Mouse (Mus musculus) midbrain, embryonic 12.5 days (tissue): ENCODE data around the gene Mex3d. TPM values are rescaled to one million over a fixed set of nuclear protein-coding genes. Genes with fewer than 3 reads are reported as not detected.

ENCODE experiments used
- ATAC-seq: fragments of 200-750 bp; cut with Nextera tagmentation; 2 replicates; pipeline ENCODE4 v1.8.0; 2017; ENCODE audit warnings: low read depth, moderate TSS enrichment, moderate library complexity; ENCODE audit not compliant: low FRiP score
- H3K27ac ChIP-seq: fragments of 300-500 bp; sonication (generic); replicated peaks from 2 replicates; pipeline ENCODE4 v1.5.1; 2016; ENCODE audit warnings: mild to moderate bottlenecking
- H3K27me3 ChIP-seq: fragments of 300-500 bp; sonication (generic); 2 replicates; pipeline ENCODE4 v1.6.1; 2016; ENCODE audit warnings: mild to moderate bottlenecking
- H3K36me3 ChIP-seq: fragments of 300-500 bp; sonication (generic); 2 replicates; pipeline ENCODE4 v1.6.1; 2016
- H3K4me1 ChIP-seq: fragments of 300-500 bp; sonication (generic); 2 replicates; pipeline ENCODE4 v1.6.1; 2016
- H3K4me2 ChIP-seq: fragments of 300-500 bp; sonication (generic); replicated peaks from 2 replicates; pipeline ENCODE4 v1.6.1; 2016; ENCODE audit warnings: mild to moderate bottlenecking, moderate library complexity
- H3K4me3 ChIP-seq: fragments of 300-500 bp; sonication (generic); 2 replicates; pipeline ENCODE4 v1.5.1; 2016; ENCODE audit warnings: mild to moderate bottlenecking
- H3K9ac ChIP-seq: fragments of 300-500 bp; sonication (generic); replicated peaks from 2 replicates; pipeline ENCODE4 v1.6.1; 2016; ENCODE audit warnings: mild to moderate bottlenecking, moderate library complexity
- H3K9me3 ChIP-seq: fragments of 300-500 bp; sonication (generic); 2 replicates; pipeline ENCODE4 v1.6.1; 2016; ENCODE audit warnings: mild to moderate bottlenecking
- WGBS: fragments of 180-500 bp; shearing (Covaris S2); methylation state at CpG from one replicate; pipeline ENCODE4 v1.1.7; 2016; 5-methylcytosine and 5-hydroxymethylcytosine counted together
- polyA plus RNA-seq: library from polyadenylated mRNA; unstranded; fragments of >200 nt; fragmentation: Nextera tagmentation; extraction: Ambion mirVana; gene quantifications from 2 replicates; pipeline ENCODE4 v1.2.1, GENCODE M21; 2016

Gene Mex3d
- polyA plus RNA-seq, 1 experiment from 2014 or later = 18.4 TPM

GRCm38 (mm10) chr10:80383431-80383830 is 4.0 kb downstream of the Mex3d start:
- Histone ChIP-seq H3K9me3 (no peaks in the 10 kb centered on the region), H3K4me1 (peaks cover 47% of the 10 kb centered on the region), H3K4me3 (peak overlapping the region; percentile 99), H3K27ac (no peak overlapping the region), H3K9ac (peak overlapping the region; percentile 100), H3K36me3 (peaks cover 55% of the 10 kb centered on the region), H3K4me2 (peak overlapping the region; percentile 91), H3K27me3 (no peaks in the 10 kb centered on the region)
- no peak for ATAC-seq
- WGBS = 64% methylated on average over 4 of the region's 4 CpGs

- H3K36me3 ChIP-seq = peaks cover 55% of the 10 kb centered on the region
These were observed 4.7 kb downstream of the Mex3d start for GRCm38 (mm10) chr10:80382641-80383365.

GRCm38 (mm10) chr10:80377716-80378115 is 9.7 kb downstream of the Mex3d start:
- no peak overlapping the region for H3K27ac ChIP-seq
- peaks cover 31% of the 10 kb centered on the region for H3K36me3 ChIP-seq
- H3K9me3 ChIP-seq = no peaks in the 10 kb centered on the region
- ATAC-seq = no peak
- H3K27me3 ChIP-seq = peaks cover 2% of the 10 kb centered on the region; the same call in 1 of the 2 replicates
- H3K4me3 ChIP-seq = no peak overlapping the region
- no peak overlapping the region for H3K9ac ChIP-seq
- no peak overlapping the region for H3K4me2 ChIP-seq
- peaks cover 11% of the 10 kb centered on the region; the same call in 1 of the 2 replicates for H3K4me1 ChIP-seq
- 53% methylated on average over 10 of the region's 10 CpGs for WGBS

More at GRCm38 (mm10) chr10:80382641-80383365, 4.7 kb downstream of the Mex3d start:
- peak overlapping the region; percentile 99; the same call in 1 of the 2 replicates for H3K4me3 ChIP-seq
- H3K9me3 ChIP-seq = no peaks in the 10 kb centered on the region
- no peaks in the 10 kb centered on the region for H3K27me3 ChIP-seq
- no peak overlapping the region for H3K9ac ChIP-seq
- H3K4me2 ChIP-seq = peak overlapping the region; percentile 91
- ATAC-seq = no peak
- WGBS = 89% methylated on average over 7 of the region's 7 CpGs
- H3K4me1 ChIP-seq = peaks cover 40% of the 10 kb centered on the region
- H3K27ac ChIP-seq = no peak overlapping the region

GRCm38 (mm10) chr10:80376160-80376559 is 11.3 kb downstream of the Mex3d start:
- Histone ChIP-seq H3K9me3 (no peaks in the 10 kb centered on the region), H3K27me3 (peaks cover 10% of the 10 kb centered on the region), H3K9ac (no peak overlapping the region), H3K4me3 (no peak overlapping the region), H3K27ac (no peak overlapping the region), H3K36me3 (peaks cover 15% of the 10 kb centered on the region), H3K4me1 (peaks cover 15% of the 10 kb centered on the region), H3K4me2 (no peak overlapping the region)
- 3% methylated on average over 7 of the region's 7 CpGs for WGBS
- ATAC-seq = no peak

- H3K36me3 ChIP-seq = no peaks in the 10 kb centered on the region
- no peak overlapping the region for H3K27ac ChIP-seq
- H3K27me3 ChIP-seq = peaks cover 10% of the 10 kb centered on the region
- H3K4me3 ChIP-seq = no peak overlapping the region
- no peak for ATAC-seq
- peaks cover 9% of the 10 kb centered on the region; the same call in 1 of the 2 replicates for H3K4me1 ChIP-seq
- H3K9ac ChIP-seq = no peak overlapping the region
- 18% methylated on average over 6 of the region's 6 CpGs for WGBS
- no peaks in the 10 kb centered on the region for H3K9me3 ChIP-seq
- no peak overlapping the region for H3K4me2 ChIP-seq
These were observed 13.4 kb downstream of the Mex3d start for GRCm38 (mm10) chr10:80374063-80374462.

GRCm38 (mm10) chr10:80372706-80373105 is 14.8 kb downstream of the Mex3d start:
- H3K27ac ChIP-seq = no peak overlapping the region
- H3K4me1 ChIP-seq = peaks cover 9% of the 10 kb centered on the region; the same call in 1 of the 2 replicates
- H3K4me3 ChIP-seq = no peak overlapping the region
- H3K4me2 ChIP-seq = no peak overlapping the region
- H3K9ac ChIP-seq = no peak overlapping the region
- peaks cover 5% of the 10 kb centered on the region for H3K9me3 ChIP-seq
- ATAC-seq = no peak
- WGBS = 84% methylated on average over 6 of the region's 6 CpGs
- peaks cover 10% of the 10 kb centered on the region for H3K27me3 ChIP-seq
- no peaks in the 10 kb centered on the region for H3K36me3 ChIP-seq

- peaks cover 15% of the 10 kb centered on the region for H3K27me3 ChIP-seq
- no peak for ATAC-seq
- 0 out of 2 replicates have a peak overlapping the region, but pooled peaks have one; percentile 12 for H3K9ac ChIP-seq
- peaks cover 9% of the 10 kb centered on the region; the same call in 1 of the 2 replicates for H3K4me1 ChIP-seq
- peaks cover 5% of the 10 kb centered on the region for H3K9me3 ChIP-seq
- H3K27ac ChIP-seq = peak overlapping the region; percentile 39; the same call in 1 of the 2 replicates
- no peaks in the 10 kb centered on the region for H3K36me3 ChIP-seq
- 52% methylated on average over 9 of the region's 9 CpGs for WGBS
- H3K4me2 ChIP-seq = peak overlapping the region; percentile 35
- 0 out of 2 replicates have a peak overlapping the region, but pooled peaks have one; percentile 13 for H3K4me3 ChIP-seq
These were observed 15.5 kb downstream of the Mex3d start for GRCm38 (mm10) chr10:80371983-80372382.

GRCm38 (mm10) chr10:80371411-80371966 is 16.0 kb downstream of the Mex3d start:
- no peaks in the 10 kb centered on the region for H3K36me3 ChIP-seq
- 7% methylated on average over 12 of the region's 12 CpGs for WGBS
- H3K27ac ChIP-seq = peak overlapping the region; percentile 39; the same call in 1 of the 2 replicates
- peaks cover 5% of the 10 kb centered on the region for H3K9me3 ChIP-seq
- peaks cover 16% of the 10 kb centered on the region for H3K27me3 ChIP-seq
- peaks cover 9% of the 10 kb centered on the region; the same call in 1 of the 2 replicates for H3K4me1 ChIP-seq
- peak; percentile 81 for ATAC-seq
- H3K9ac ChIP-seq = 0 out of 2 replicates have a peak overlapping the region, but pooled peaks have one; percentile 12
- peak overlapping the region; percentile 35 for H3K4me2 ChIP-seq
- 0 out of 2 replicates have a peak overlapping the region, but pooled peaks have one; percentile 13 for H3K4me3 ChIP-seq

- H3K27me3 ChIP-seq = peaks cover 23% of the 10 kb centered on the region
- no peak overlapping the region for H3K9ac ChIP-seq
- WGBS = 83% methylated on average over 21 of the region's 21 CpGs
- H3K4me1 ChIP-seq = peaks cover 9% of the 10 kb centered on the region; the same call in 1 of the 2 replicates
- no peak overlapping the region for H3K4me3 ChIP-seq
- H3K4me2 ChIP-seq = no peak overlapping the region
- peaks cover 5% of the 10 kb centered on the region for H3K9me3 ChIP-seq
- no peak overlapping the region for H3K27ac ChIP-seq
- H3K36me3 ChIP-seq = no peaks in the 10 kb centered on the region
- no peak for ATAC-seq
These were observed 17.3 kb downstream of the Mex3d start for GRCm38 (mm10) chr10:80369995-80370747.

- Histone ChIP-seq H3K9me3 (peaks cover 5% of the 10 kb centered on the region), H3K36me3 (no peaks in the 10 kb centered on the region), H3K4me3 (no peak overlapping the region), H3K4me2 (no peak overlapping the region), H3K27me3 (peaks cover 40% of the 10 kb centered on the region), H3K27ac (no peak overlapping the region), H3K9ac (no peak overlapping the region), H3K4me1 (peaks cover 16% of the 10 kb centered on the region)
- WGBS = 84% methylated on average over 6 of the region's 6 CpGs
- ATAC-seq = no peak
These were observed 19.1 kb downstream of the Mex3d start for GRCm38 (mm10) chr10:80368392-80368791.

GRCm38 (mm10) chr10:80367954-80368353 is 19.5 kb downstream of the Mex3d start:
- Histone ChIP-seq H3K9ac (no peak overlapping the region), H3K36me3 (no peaks in the 10 kb centered on the region), H3K4me2 (no peak overlapping the region), H3K27ac (no peak overlapping the region), H3K4me3 (no peak overlapping the region), H3K9me3 (peaks cover 5% of the 10 kb centered on the region), H3K4me1 (peaks cover 16% of the 10 kb centered on the region), H3K27me3 (peaks cover 42% of the 10 kb centered on the region)
- 67% methylated on average over 5 of the region's 5 CpGs for WGBS
- no peak for ATAC-seq
